Mouse (Mus musculus): ENCODE measurements around the gene Mesp2.

DNA sequence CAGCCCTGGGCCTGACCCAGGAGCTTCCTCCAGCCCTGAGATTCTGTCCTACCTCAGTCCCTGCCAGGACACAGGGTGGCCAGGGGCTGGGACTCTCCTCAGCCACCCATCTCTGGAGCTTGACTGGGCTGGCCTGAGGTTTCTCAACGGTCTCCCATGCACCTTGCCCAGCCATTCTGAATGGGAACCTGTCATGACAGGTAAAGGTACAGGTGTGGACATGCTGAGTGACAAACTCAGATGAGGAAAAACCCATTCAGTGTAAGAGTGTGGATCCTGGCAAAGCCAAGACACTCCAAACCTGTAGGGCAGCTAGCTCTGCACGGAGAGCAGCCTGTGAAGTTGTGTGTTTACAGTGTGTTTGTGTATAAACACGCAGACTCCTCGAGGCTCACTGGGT lies 10.2 kb upstream of the Mesp2 start:
- TF ChIP-seq CTCF (IDR thresholded peaks at IDR 0.05; ENCODE audit: low read depth) (no peak), EP300 (IDR thresholded peaks at IDR 0.05; ENCODE audit: low read depth) (no peak)
